Mouse (Mus musculus): Measurements from ENCODE around the gene Srarp.

GRCm38 (mm10) chr4:141427921-141428320 lies 8.0 kb downstream of the Srarp start:
- TF ChIP-seq POLR2A (IDR thresholded peaks at IDR 0.05; ENCODE audit: extremely low read depth, insufficient read depth, low read length) (no peak), CTCF (IDR thresholded peaks at IDR 0.05; ENCODE audit: extremely low read depth, insufficient read depth, low read length) (no peak)

Measured in cortical plate, adult 2 months (tissue).